Mouse (Mus musculus): Measurements from ENCODE around the gene Pbld2. TPM values are rescaled to one million over a fixed set of nuclear protein-coding genes. Genes with fewer than 3 reads are reported as not detected.

The Pbld2 gene
- 4.7 and 6.5 TPM in 2 replicates for polyA plus RNA-seq (2015; fragmentation: Nextera tagmentation; extraction: Ambion mirVana)

GRCm38 (mm10) chr10:63023749-63024579, at the start of gene Pbld2, which contains the start of gene Hnrnph3:
Gene Pbld2 (plus strand): TSS chr10:63024315.
Gene Hnrnph3 (minus strand): TSS chr10:63024217.
- WGBS, result under 1% methylated on average over 66 of the region's 69 CpGs
- peak within 1 kb of the TSS; percentile 69 for H3K4me2 ChIP-seq
- peak; percentile 94 for ATAC-seq (ENCODE audit: insufficient read depth, low FRiP score, low read depth)
- peak within 1 kb of the TSS; percentile 85 for H3K4me3 ChIP-seq (replicated peaks)
- no peaks in the 10 kb centered on the region for H3K27me3 ChIP-seq (replicated peaks)
- H3K27ac ChIP-seq, result peak within 1 kb of the TSS; percentile 100
- H3K9ac ChIP-seq, result peak within 1 kb of the TSS; percentile 99
- H3K9me3 ChIP-seq, result no peaks in the 10 kb centered on the region
- no peaks in the 10 kb centered on the region for H3K36me3 ChIP-seq
- peaks cover 15% of the 10 kb centered on the region; the same call in 1 of the 2 replicates for H3K4me1 ChIP-seq

- Histone ChIP-seq H3K27ac (no peak overlapping the region), H3K36me3 (0 out of 2 replicates have a peak, but pooled peaks cover 3% of the 10 kb centered on the region), H3K4me1 (peaks cover 7% of the 10 kb centered on the region), H3K4me3 (replicated peaks) (peak overlapping the region; percentile 95), H3K27me3 (replicated peaks) (no peaks in the 10 kb centered on the region), H3K9me3 (no peaks in the 10 kb centered on the region), H3K4me2 (peak overlapping the region; percentile 69), H3K9ac (peak overlapping the region; percentile 18; the same call in 1 of the 2 replicates)
- ATAC-seq (ENCODE audit: insufficient read depth, low FRiP score, low read depth), result no peak
- 8% methylated on average over 10 of the region's 10 CpGs for WGBS
Measured at GRCm38 (mm10) chr10:62979667-62980038, 44.5 kb upstream of the Pbld2 start.

GRCm38 (mm10) chr10:62980039-62980954, 43.8 kb upstream of the Pbld2 start, which contains the start of gene Rufy2:
Gene Rufy2 (plus strand): TSS chr10:62980223.
- Histone ChIP-seq H3K4me1 (peaks cover 7% of the 10 kb centered on the region), H3K4me3 (replicated peaks) (peak within 1 kb of the TSS; percentile 95), H3K9ac (peak within 1 kb of the TSS; percentile 83), H3K27ac (peak within 1 kb of the TSS; percentile 66), H3K36me3 (0 out of 2 replicates have a peak, but pooled peaks cover 5% of the 10 kb centered on the region), H3K9me3 (no peaks in the 10 kb centered on the region), H3K27me3 (replicated peaks) (no peaks in the 10 kb centered on the region), H3K4me2 (peak within 1 kb of the TSS; percentile 69)
- WGBS, result 1% methylated on average over 75 of the region's 77 CpGs
- ATAC-seq (ENCODE audit: insufficient read depth, low FRiP score, low read depth), result peak; percentile 85

- no peak overlapping the region for H3K4me3 ChIP-seq (replicated peaks)
- ATAC-seq (ENCODE audit: insufficient read depth, low FRiP score, low read depth), result no peak
- WGBS, result 92% methylated on average over 11 of the region's 11 CpGs
- H3K36me3 ChIP-seq, result 0 out of 2 replicates have a peak, but pooled peaks cover 5% of the 10 kb centered on the region
- no peak overlapping the region for H3K4me2 ChIP-seq
- no peaks in the 10 kb centered on the region for H3K9me3 ChIP-seq
- H3K4me1 ChIP-seq, result peaks cover 5% of the 10 kb centered on the region; the same call in 1 of the 2 replicates
- H3K27me3 ChIP-seq (replicated peaks), result no peaks in the 10 kb centered on the region
- no peak overlapping the region for H3K9ac ChIP-seq
- no peak overlapping the region for H3K27ac ChIP-seq
Measured at GRCm38 (mm10) chr10:62984072-62984471, 40.0 kb upstream of the Pbld2 start.

GRCm38 (mm10) chr10:62984495-62984894, 39.6 kb upstream of the Pbld2 start:
- no peak for ATAC-seq (ENCODE audit: insufficient read depth, low FRiP score, low read depth)
- Histone ChIP-seq H3K9me3 (no peaks in the 10 kb centered on the region), H3K9ac (no peak overlapping the region), H3K4me2 (no peak overlapping the region), H3K27me3 (replicated peaks) (no peaks in the 10 kb centered on the region), H3K27ac (no peak overlapping the region), H3K4me3 (replicated peaks) (no peak overlapping the region), H3K4me1 (peaks cover 4% of the 10 kb centered on the region; the same call in 1 of the 2 replicates), H3K36me3 (0 out of 2 replicates have a peak, but pooled peaks cover 5% of the 10 kb centered on the region)
- WGBS, result 85% methylated on average over 6 of the region's 6 CpGs

- Histone ChIP-seq H3K4me1 (no peaks in the 10 kb centered on the region), H3K27ac (no peak overlapping the region), H3K36me3 (peaks cover 5% of the 10 kb centered on the region; the same call in 1 of the 2 replicates), H3K9me3 (no peaks in the 10 kb centered on the region), H3K4me3 (replicated peaks) (no peak overlapping the region), H3K4me2 (no peak overlapping the region), H3K9ac (no peak overlapping the region), H3K27me3 (replicated peaks) (no peaks in the 10 kb centered on the region)
- ATAC-seq (ENCODE audit: insufficient read depth, low FRiP score, low read depth), result no peak
- 29% methylated on average over 3 of the region's 3 CpGs for WGBS
Measured at GRCm38 (mm10) chr10:62987341-62987740, 36.8 kb upstream of the Pbld2 start.

- Histone ChIP-seq H3K4me3 (replicated peaks) (no peak overlapping the region), H3K4me1 (no peaks in the 10 kb centered on the region), H3K36me3 (peaks cover 9% of the 10 kb centered on the region), H3K27ac (no peak overlapping the region), H3K4me2 (no peak overlapping the region), H3K9ac (no peak overlapping the region), H3K9me3 (no peaks in the 10 kb centered on the region), H3K27me3 (replicated peaks) (no peaks in the 10 kb centered on the region)
- 94% methylated on average over 15 of the region's 15 CpGs for WGBS
- no peak for ATAC-seq (ENCODE audit: insufficient read depth, low FRiP score, low read depth)
Measured at GRCm38 (mm10) chr10:62990636-62991035, 33.5 kb upstream of the Pbld2 start.

GRCm38 (mm10) chr10:62993991-62994390, 30.1 kb upstream of the Pbld2 start:
- Histone ChIP-seq H3K9me3 (no peaks in the 10 kb centered on the region), H3K4me1 (no peaks in the 10 kb centered on the region), H3K27ac (no peak overlapping the region), H3K4me3 (replicated peaks) (no peak overlapping the region), H3K4me2 (no peak overlapping the region), H3K27me3 (replicated peaks) (no peaks in the 10 kb centered on the region), H3K36me3 (peaks cover 28% of the 10 kb centered on the region), H3K9ac (no peak overlapping the region)
- ATAC-seq (ENCODE audit: insufficient read depth, low FRiP score, low read depth), result no peak
- WGBS, result 79% methylated on average over 8 of the region's 9 CpGs

- Histone ChIP-seq H3K4me2 (no peak overlapping the region), H3K4me3 (replicated peaks) (no peak overlapping the region), H3K27me3 (replicated peaks) (no peaks in the 10 kb centered on the region), H3K27ac (no peak overlapping the region), H3K36me3 (peaks cover 51% of the 10 kb centered on the region), H3K4me1 (no peaks in the 10 kb centered on the region), H3K9me3 (no peaks in the 10 kb centered on the region), H3K9ac (no peak overlapping the region)
- ATAC-seq (ENCODE audit: insufficient read depth, low FRiP score, low read depth), result no peak
- 63% methylated on average over 9 of the region's 9 CpGs for WGBS
Measured at GRCm38 (mm10) chr10:63000584-63000983, 23.5 kb upstream of the Pbld2 start.

- no peak for ATAC-seq (ENCODE audit: insufficient read depth, low FRiP score, low read depth)
- Histone ChIP-seq H3K4me2 (no peak overlapping the region), H3K9ac (no peak overlapping the region), H3K27me3 (replicated peaks) (no peaks in the 10 kb centered on the region), H3K36me3 (peaks cover 53% of the 10 kb centered on the region), H3K9me3 (no peaks in the 10 kb centered on the region), H3K4me1 (no peaks in the 10 kb centered on the region), H3K27ac (no peak overlapping the region), H3K4me3 (replicated peaks) (no peak overlapping the region)
- WGBS, result 72% methylated on average over 9 of the region's 9 CpGs
Measured at GRCm38 (mm10) chr10:63003252-63003651, 20.9 kb upstream of the Pbld2 start.

- WGBS, result 89% methylated on average over 9 of the region's 9 CpGs
- Histone ChIP-seq H3K9ac (no peak overlapping the region), H3K27me3 (replicated peaks) (no peaks in the 10 kb centered on the region), H3K4me1 (no peaks in the 10 kb centered on the region), H3K27ac (no peak overlapping the region), H3K4me2 (no peak overlapping the region), H3K4me3 (replicated peaks) (no peak overlapping the region), H3K36me3 (peaks cover 52% of the 10 kb centered on the region), H3K9me3 (no peaks in the 10 kb centered on the region)
- no peak for ATAC-seq (ENCODE audit: insufficient read depth, low FRiP score, low read depth)
Measured at GRCm38 (mm10) chr10:63004556-63004955, 19.6 kb upstream of the Pbld2 start.

All from stomach, embryonic 15.5 days (tissue).